Mouse (Mus musculus): ENCODE measurements at regions not wholly inside any gene's neighbourhood (a gene's known extent, or its start where the extent isn't known, plus 50 kb on each side); places are given as distances from the start of the nearest gene placed in this dataset.
A peak's percentile ranks its signal among the peaks of the same experiment; 100 is the strongest.

- WGBS (ENCODE audit: insufficient replicate concordance): 64% methylated on average over 4 of the region's 4 CpGs
- DNase-seq: no peak
- Histone ChIP-seq H3K4me3 (ENCODE audit: low read depth, low read length) (no peak overlapping the region), H3K27me3 (ENCODE audit: insufficient read depth, low read length) (no peaks in the 10 kb centered on the region), H3K36me3 (replicated peaks; ENCODE audit: insufficient read depth, low read length) (no peaks in the 10 kb centered on the region), H3K9me3 (ENCODE audit: low read length) (no peaks in the 10 kb centered on the region), H3K9ac (replicated peaks) (no peak overlapping the region), H3K4me2 (ENCODE audit: low read depth, low read length) (no peak overlapping the region), H3K4me1 (ENCODE audit: insufficient read depth) (no peaks in the 10 kb centered on the region), H3K27ac (ENCODE audit: low read depth) (no peak overlapping the region)
- no peak for ATAC-seq
- TF ChIP-seq EP300 (IDR thresholded peaks at IDR 0.05; ENCODE audit: low read depth) (no peak), CTCF (IDR thresholded peaks at IDR 0.05; ENCODE audit: low read depth) (no peak)
Observed at GRCm38 (mm10) chr2:115230041-115230440, 351.5 kb upstream of the BC052040 start.

DNA sequence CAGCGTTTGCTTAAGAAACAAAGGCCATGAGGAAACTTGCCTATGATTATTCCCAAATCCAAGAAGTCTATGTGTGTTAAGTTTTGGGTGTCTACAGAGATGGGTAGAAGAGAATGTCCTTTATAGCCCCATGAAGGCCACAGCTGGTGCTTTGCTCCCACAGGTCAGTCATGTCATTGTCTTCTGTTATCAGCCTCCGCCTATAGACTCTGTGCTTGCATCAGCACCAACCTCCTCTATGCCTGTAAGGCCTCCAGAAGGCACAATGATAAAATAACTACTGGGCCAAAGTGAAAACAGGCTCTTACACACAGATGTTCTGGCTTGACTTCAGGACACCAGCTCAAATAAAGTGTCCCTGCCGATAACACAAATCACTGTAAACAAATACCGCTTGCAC is 333.8 kb upstream of the BC052040 start:
- Histone ChIP-seq H3K4me3 (ENCODE audit: low read depth, low read length) (no peak overlapping the region), H3K27ac (ENCODE audit: low read depth) (no peak overlapping the region), H3K36me3 (replicated peaks; ENCODE audit: insufficient read depth, low read length) (no peaks in the 10 kb centered on the region), H3K4me1 (ENCODE audit: insufficient read depth) (no peaks in the 10 kb centered on the region), H3K27me3 (ENCODE audit: insufficient read depth, low read length) (no peaks in the 10 kb centered on the region), H3K4me2 (ENCODE audit: low read depth, low read length) (no peak overlapping the region), H3K9me3 (ENCODE audit: low read length) (no peaks in the 10 kb centered on the region), H3K9ac (replicated peaks) (no peak overlapping the region)
- ATAC-seq: no peak
- WGBS (ENCODE audit: insufficient replicate concordance): 79% methylated on average over 4 of the region's 4 CpGs
- no peak for TF ChIP-seq CTCF (IDR thresholded peaks at IDR 0.05; ENCODE audit: low read depth)
- DNase-seq: no peak

DNA sequence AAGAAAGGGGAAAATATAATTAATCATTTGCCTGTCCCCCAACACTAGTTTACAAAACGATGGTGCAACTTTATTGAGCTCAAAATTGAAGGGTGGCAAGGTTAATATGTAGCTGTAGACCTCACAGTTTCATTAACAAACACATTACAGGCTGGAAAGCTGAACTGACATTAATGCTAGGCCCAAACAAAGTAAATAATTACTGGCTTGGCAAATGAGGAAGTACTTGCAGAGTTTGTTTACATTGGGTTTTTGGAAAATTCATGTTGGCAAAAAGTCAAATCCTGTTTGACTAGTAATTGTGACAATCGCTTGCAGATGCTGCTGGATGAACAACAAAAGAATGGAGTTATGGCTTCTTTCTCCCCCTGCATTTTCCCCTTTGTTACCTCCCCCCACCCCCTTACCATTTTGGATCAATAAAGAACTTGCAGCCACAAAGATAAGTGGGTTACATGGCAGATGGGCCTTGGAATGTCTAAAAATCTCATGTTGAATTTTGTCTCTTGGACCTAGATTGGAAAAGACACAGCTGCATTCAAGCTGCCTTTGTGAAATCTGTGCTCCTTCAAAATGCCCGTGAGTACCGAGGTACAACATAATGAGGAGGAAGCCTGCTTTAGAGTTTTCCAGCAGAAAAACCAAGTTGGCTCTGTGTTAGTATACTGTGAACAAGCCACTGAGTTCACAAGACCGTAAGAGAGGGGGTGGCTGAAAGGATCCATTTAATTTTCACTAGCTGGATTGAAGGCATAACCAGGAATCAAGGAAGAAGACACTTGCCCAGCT is 331.3 kb upstream of the BC052040 start:
- no peak overlapping the region for H3K4me3 ChIP-seq (ENCODE audit: low read depth, low read length)
- H3K36me3 ChIP-seq (replicated peaks; ENCODE audit: insufficient read depth, low read length): no peaks in the 10 kb centered on the region
- no peaks in the 10 kb centered on the region for H3K4me1 ChIP-seq (ENCODE audit: insufficient read depth)
- 58% methylated on average over 5 of the region's 5 CpGs for WGBS (ENCODE audit: insufficient replicate concordance)
- no peak for DNase-seq
- peak; percentile 12; the same call in 1 of the 2 replicates for TF ChIP-seq EP300 (IDR thresholded peaks at IDR 0.05; ENCODE audit: low read depth)
- no peak for TF ChIP-seq CTCF (IDR thresholded peaks at IDR 0.05; ENCODE audit: low read depth)
- no peak overlapping the region for H3K27ac ChIP-seq (ENCODE audit: low read depth)
- no peak overlapping the region for H3K9ac ChIP-seq (replicated peaks)
- peak; percentile 79 for ATAC-seq
- no peaks in the 10 kb centered on the region for H3K9me3 ChIP-seq (ENCODE audit: low read length)
- no peak overlapping the region for H3K4me2 ChIP-seq (ENCODE audit: low read depth, low read length)
- H3K27me3 ChIP-seq (ENCODE audit: insufficient read depth, low read length): no peaks in the 10 kb centered on the region

GRCm38 (mm10) chr2:115257391-115257790 is 324.1 kb upstream of the BC052040 start:
- Histone ChIP-seq H3K27me3 (ENCODE audit: insufficient read depth, low read length) (no peaks in the 10 kb centered on the region), H3K9ac (replicated peaks) (no peak overlapping the region), H3K36me3 (replicated peaks; ENCODE audit: insufficient read depth, low read length) (no peaks in the 10 kb centered on the region), H3K9me3 (ENCODE audit: low read length) (no peaks in the 10 kb centered on the region), H3K4me3 (ENCODE audit: low read depth, low read length) (no peak overlapping the region), H3K4me1 (ENCODE audit: insufficient read depth) (no peaks in the 10 kb centered on the region), H3K27ac (ENCODE audit: low read depth) (no peak overlapping the region), H3K4me2 (ENCODE audit: low read depth, low read length) (no peak overlapping the region)
- no peak for TF ChIP-seq CTCF (IDR thresholded peaks at IDR 0.05; ENCODE audit: low read depth)
- TF ChIP-seq EP300 (IDR thresholded peaks at IDR 0.05; ENCODE audit: low read depth): no peak
- ATAC-seq: no peak
- no peak for DNase-seq
- WGBS (ENCODE audit: insufficient replicate concordance): 54% methylated on average over 2 of the region's 2 CpGs

GRCm38 (mm10) chr2:115268247-115268646 is 313.3 kb upstream of the BC052040 start:
- TF ChIP-seq CTCF (IDR thresholded peaks at IDR 0.05; ENCODE audit: low read depth) (no peak), EP300 (IDR thresholded peaks at IDR 0.05; ENCODE audit: low read depth) (no peak)
- no peaks in the 10 kb centered on the region for H3K9me3 ChIP-seq (ENCODE audit: low read length)
- H3K27ac ChIP-seq (ENCODE audit: low read depth): no peak overlapping the region
- no peaks in the 10 kb centered on the region for H3K36me3 ChIP-seq (replicated peaks; ENCODE audit: insufficient read depth, low read length)
- 71% methylated on average over 7 of the region's 7 CpGs for WGBS (ENCODE audit: insufficient replicate concordance)
- H3K4me1 ChIP-seq (ENCODE audit: insufficient read depth): no peaks in the 10 kb centered on the region
- ATAC-seq: no peak
- H3K4me2 ChIP-seq (ENCODE audit: low read depth, low read length): no peak overlapping the region
- no peaks in the 10 kb centered on the region for H3K27me3 ChIP-seq (ENCODE audit: insufficient read depth, low read length)
- no peak for DNase-seq
- H3K9ac ChIP-seq (replicated peaks): no peak overlapping the region
- H3K4me3 ChIP-seq (ENCODE audit: low read depth, low read length): no peak overlapping the region

- no peak overlapping the region for H3K9ac ChIP-seq (replicated peaks)
- TF ChIP-seq CTCF (IDR thresholded peaks at IDR 0.05; ENCODE audit: low read depth) (no peak), EP300 (IDR thresholded peaks at IDR 0.05; ENCODE audit: low read depth) (no peak)
- no peak overlapping the region for H3K4me2 ChIP-seq (ENCODE audit: low read depth, low read length)
- DNase-seq (no peak), ATAC-seq (no peak)
- H3K4me1 ChIP-seq (ENCODE audit: insufficient read depth): no peaks in the 10 kb centered on the region
- H3K36me3 ChIP-seq (replicated peaks; ENCODE audit: insufficient read depth, low read length): no peaks in the 10 kb centered on the region
- H3K27me3 ChIP-seq (ENCODE audit: insufficient read depth, low read length): no peaks in the 10 kb centered on the region
- no peak overlapping the region for H3K4me3 ChIP-seq (ENCODE audit: low read depth, low read length)
- no peak overlapping the region for H3K27ac ChIP-seq (ENCODE audit: low read depth)
- WGBS (ENCODE audit: insufficient replicate concordance): 58% methylated on average over 4 of the region's 4 CpGs
- H3K9me3 ChIP-seq (ENCODE audit: low read length): no peaks in the 10 kb centered on the region
Observed at GRCm38 (mm10) chr2:115277421-115277820, 304.1 kb upstream of the BC052040 start.
